Mouse (Mus musculus) MEL (cell line): ENCODE results near the gene Bcl2l14. TPM values are rescaled to one million over a fixed set of nuclear protein-coding genes. Genes with fewer than 3 reads are reported as not detected.

Experiments
- DNase-seq: peaks from one replicate; pipeline ENCODE4 v3.0.0; 2011; ENCODE audit warnings: low read depth, low spot score
- H3K27ac ChIP-seq: 2 replicates; pipeline ENCODE4 v1.5.1; 2012; ENCODE audit warnings: low read depth, mild to moderate bottlenecking, control low read depth, low read length, moderate library complexity; ENCODE audit not compliant: control insufficient read depth
- H3K27me3 ChIP-seq, 2 experiments: fragments of 150-350 bp in 1 of 2; sonication (generic) in 1 of 2; 2 replicates each; pipeline ENCODE4 v1.6.1; 2012; ENCODE audit warnings: low read length in 2 of 2, mild to moderate bottlenecking in 2 of 2, improper control_type of control experiment in 1 of 2, moderate library complexity in 1 of 2; ENCODE audit not compliant: insufficient read depth in 2 of 2, control insufficient read depth in 1 of 2
- H3K36me3 ChIP-seq, 2 experiments: 2 replicates each; pipeline ENCODE4 v1.6.1; 2012 to 2014; ENCODE audit warnings: low read length in 2 of 2, improper control_type of control experiment in 1 of 2, inconsistent platforms in 1 of 2, mild to moderate bottlenecking in 1 of 2; ENCODE audit not compliant: insufficient read depth in 2 of 2, control insufficient read depth in 1 of 2
- H3K4me1 ChIP-seq, 2 experiments: fragments of 150-350 bp in 1 of 2; sonication (generic) in 1 of 2; 2 replicates each; pipeline ENCODE4 v1.6.1; 2012; ENCODE audit warnings: low read length in 2 of 2, improper control_type of control experiment in 1 of 2, mild to moderate bottlenecking in 1 of 2; ENCODE audit not compliant: insufficient read depth in 2 of 2, control insufficient read depth in 1 of 2
- H3K4me3 ChIP-seq, 2 experiments: fragments of 150-350 bp in 1 of 2; sonication (generic) in 1 of 2; 2 replicates each; pipeline ENCODE4 v1.5.1; 2012; ENCODE audit warnings: low read depth in 2 of 2, low read length in 2 of 2, mild to moderate bottlenecking in 2 of 2, moderate library complexity in 2 of 2, control low read depth in 1 of 2, improper control_type of control experiment in 1 of 2; ENCODE audit not compliant: control insufficient read depth in 1 of 2, insufficient read depth in 1 of 2
- H3K79me2 ChIP-seq: 2 replicates; pipeline ENCODE4 v1.6.1; 2012; ENCODE audit warnings: mild to moderate bottlenecking, low read length, moderate library complexity; ENCODE audit not compliant: control insufficient read depth, poor library complexity, insufficient read depth
- H3K9ac ChIP-seq: 2 replicates; pipeline ENCODE4 v1.6.1; 2012; ENCODE audit warnings: low read depth, mild to moderate bottlenecking, control low read depth, low read length, moderate library complexity; ENCODE audit not compliant: control insufficient read depth, poor library complexity, severe bottlenecking
- H3K9me3 ChIP-seq: fragments of 150-350 bp; sonication (generic); replicated peaks from 2 replicates; pipeline ENCODE4 v1.6.1; 2012; ENCODE audit warnings: mild to moderate bottlenecking, low read length, improper control_type of control experiment, moderate library complexity; ENCODE audit not compliant: insufficient read depth
- BHLHE40 ChIP-seq: IDR thresholded peaks from 2 replicates; pipeline ENCODE4 v1.6.1; 2012; ENCODE audit warnings: low read depth, mild to moderate bottlenecking, inconsistent platforms, low read length, improper control_type of control experiment, borderline replicate concordance
- ELF1 ChIP-seq: IDR thresholded peaks from 2 replicates; pipeline ENCODE4 v1.6.1; 2014; ENCODE audit warnings: low read depth, mild to moderate bottlenecking, inconsistent platforms, low read length, improper control_type of control experiment, moderate library complexity
- EP300 ChIP-seq, 2 experiments: IDR thresholded peaks; 2 replicates each; pipeline ENCODE4 v1.6.1; 2011; ENCODE audit warnings: improper control_type of control experiment in 2 of 2, low read length in 2 of 2, low read depth in 1 of 2, mild to moderate bottlenecking in 1 of 2
- GATA1 ChIP-seq: IDR thresholded peaks from 2 replicates; pipeline ENCODE4 v1.6.1; 2011; ENCODE audit warnings: low read depth, low read length, improper control_type of control experiment
- KAT2A ChIP-seq: conservative IDR thresholded peaks from 2 replicates; pipeline ENCODE4 v1.6.1; 2012; ENCODE audit warnings: low read depth, low read length, improper control_type of control experiment, inconsistent platforms
- MAFK ChIP-seq: IDR thresholded peaks from 2 replicates; pipeline ENCODE4 v1.6.1; 2011; ENCODE audit warnings: low read depth, mild to moderate bottlenecking, low read length, improper control_type of control experiment, borderline replicate concordance
- MAZ ChIP-seq: IDR thresholded peaks from 2 replicates; pipeline ENCODE4 v1.6.1; 2012; ENCODE audit warnings: low read depth, mild to moderate bottlenecking, inconsistent platforms, low read length, improper control_type of control experiment
- MXI1 ChIP-seq: IDR thresholded peaks from 2 replicates; pipeline ENCODE4 v1.6.1; 2011; ENCODE audit warnings: mild to moderate bottlenecking, low read depth, low read length, improper control_type of control experiment
- MYB ChIP-seq: IDR thresholded peaks from 2 replicates; pipeline ENCODE4 v1.6.1; 2011; ENCODE audit warnings: mild to moderate bottlenecking, low read depth, low read length, improper control_type of control experiment
- NELFE ChIP-seq: IDR thresholded peaks from 2 replicates; pipeline ENCODE4 v1.6.1; 2011; ENCODE audit warnings: low read depth, low read length, improper control_type of control experiment
- NRF1 ChIP-seq: IDR thresholded peaks from 2 replicates; pipeline ENCODE4 v1.6.1; 2014; ENCODE audit warnings: low read depth, mild to moderate bottlenecking, inconsistent platforms, low read length, improper control_type of control experiment, moderate library complexity; ENCODE audit not compliant: poor library complexity, insufficient read depth, severe bottlenecking
- POLR2AphosphoS2 ChIP-seq: IDR thresholded peaks from 2 replicates; pipeline ENCODE4 v1.6.1; 2011; ENCODE audit warnings: low read length, improper control_type of control experiment
- RCOR1 ChIP-seq: IDR thresholded peaks from 2 replicates; pipeline ENCODE4 v1.6.1; 2012; ENCODE audit warnings: low read depth, mild to moderate bottlenecking, inconsistent platforms, low read length, improper control_type of control experiment
- TAL1 ChIP-seq: IDR thresholded peaks from 2 replicates; pipeline ENCODE4 v1.6.1; 2012; ENCODE audit warnings: mild to moderate bottlenecking, inconsistent platforms, low read length, moderate library complexity, mixed read lengths
- TBP ChIP-seq: IDR thresholded peaks from 2 replicates; pipeline ENCODE4 v1.8.0; 2011; ENCODE audit warnings: low read depth, low read length, improper control_type of control experiment
- ZC3H11A ChIP-seq: IDR thresholded peaks from 2 replicates; pipeline ENCODE4 v1.6.1; 2012; ENCODE audit warnings: low read depth, mild to moderate bottlenecking, inconsistent platforms, low read length, improper control_type of control experiment
- ZNF384 ChIP-seq: IDR thresholded peaks from 2 replicates; pipeline ENCODE4 v1.6.1; 2012; ENCODE audit warnings: low read depth, mild to moderate bottlenecking, inconsistent platforms, low read length, improper control_type of control experiment
- polyA plus RNA-seq, 2 experiments: library from polyadenylated mRNA; stranded (reverse) in 1 of 2; unstranded in 1 of 2; fragments of >175 nt in 1 of 2; fragments of >200 nt in 1 of 2; gene quantifications; 2 replicates each; pipeline versions ENCODE4 v1.2.1 to v1.2.4; 2012; ENCODE audit warnings: low replicate concordance in 2 of 2, low read depth in 1 of 2; ENCODE audit not compliant: insufficient read length in 2 of 2, insufficient read depth in 1 of 2, missing spikeins in 1 of 2
- total RNA-seq: library from RNA; depleted of rRNA; stranded (reverse); fragments of 300-350 nt; gene quantifications from 2 replicates; pipeline ENCODE4 v1.2.3, GENCODE M21; 2012

Bcl2l14 gene
- total and polyA plus RNA-seq, 3 experiments: 0.65 to 1.4 TPM; not detected in 1

DNA sequence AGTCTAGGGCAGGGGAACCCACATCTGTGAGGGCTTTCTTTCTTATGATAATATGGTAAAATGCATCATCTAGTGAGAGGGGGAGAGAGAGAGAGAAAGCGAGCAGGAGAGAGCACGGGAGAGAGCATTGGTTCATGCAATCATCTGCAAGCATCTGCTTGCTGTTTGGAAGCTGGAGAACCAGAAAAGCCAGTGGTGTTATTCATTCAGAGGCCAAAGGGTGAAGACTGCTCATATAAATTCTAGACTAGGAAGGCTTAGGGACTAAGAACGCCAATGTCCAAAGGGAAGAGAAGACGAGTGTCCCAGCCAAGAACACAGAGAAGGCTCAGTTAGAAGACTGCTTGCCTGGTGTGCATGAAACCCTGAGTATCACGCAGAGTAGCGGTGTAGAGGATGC lies 43.2 kb upstream of the Bcl2l14 start:
- H3K4me1 ChIP-seq: no peaks in the 10 kb centered on the region
- no peaks in the 10 kb centered on the region; a peak in 1 of 4 replicates for H3K27me3 ChIP-seq
- H3K9ac ChIP-seq: no peak overlapping the region
- TF ChIP-seq NRF1: no peak
- TF ChIP-seq MXI1: no peak
- no peak for TF ChIP-seq ELF1
- no peak for TF ChIP-seq KAT2A
- TF ChIP-seq RCOR1: no peak
- no peak for TF ChIP-seq MAFK
- TF ChIP-seq MYB: no peak
- no peak for TF ChIP-seq POLR2AphosphoS2
- no peak for TF ChIP-seq GATA1
- TF ChIP-seq ZC3H11A: no peak
- TF ChIP-seq EP300 (IDR thresholded peaks at IDR 0.05; ENCODE audit: low read depth in 1 of 2, low read length in 2 of 2): no peak
- no peak for TF ChIP-seq ZNF384
- TF ChIP-seq TBP: no peak
- no peak for TF ChIP-seq NELFE
- TF ChIP-seq MAZ: no peak
- TF ChIP-seq TAL1: no peak
- no peak for DNase-seq
- no peaks in the 10 kb centered on the region for H3K79me2 ChIP-seq
- no peak overlapping the region for H3K4me3 ChIP-seq
- H3K36me3 ChIP-seq: no peaks in the 10 kb centered on the region
- no peaks in the 10 kb centered on the region for H3K9me3 ChIP-seq
- H3K27ac ChIP-seq: no peak overlapping the region

DNA sequence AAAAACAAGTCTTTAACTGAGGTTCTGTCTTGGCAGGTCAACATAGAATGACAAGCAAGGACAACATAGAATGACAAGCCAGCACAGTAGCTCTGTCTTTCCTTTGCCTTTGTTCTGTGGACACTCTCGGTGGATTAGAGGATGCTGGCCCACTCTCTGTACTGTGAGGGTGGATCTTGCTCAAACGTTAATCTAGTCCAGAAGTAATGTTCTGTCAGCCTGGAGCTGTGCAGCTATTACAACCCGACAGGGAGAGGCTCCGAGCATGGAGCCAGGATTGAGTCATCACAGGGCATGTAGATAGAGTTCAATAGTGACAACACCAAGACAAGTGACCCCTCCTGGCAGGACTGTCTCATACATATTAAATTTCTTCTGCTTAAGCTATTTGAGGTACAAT lies 42.4 kb upstream of the Bcl2l14 start:
- no peak for DNase-seq
- Histone ChIP-seq H3K79me2 (no peaks in the 10 kb centered on the region), H3K4me3 (no peak overlapping the region), H3K9me3 (no peaks in the 10 kb centered on the region), H3K27ac (no peak overlapping the region), H3K4me1 (no peaks in the 10 kb centered on the region), H3K36me3 (no peaks in the 10 kb centered on the region), H3K9ac (no peak overlapping the region), H3K27me3 (no peaks in the 10 kb centered on the region; a peak in 1 of 4 replicates)
- no peak for TF ChIP-seq BHLHE40

DNA sequence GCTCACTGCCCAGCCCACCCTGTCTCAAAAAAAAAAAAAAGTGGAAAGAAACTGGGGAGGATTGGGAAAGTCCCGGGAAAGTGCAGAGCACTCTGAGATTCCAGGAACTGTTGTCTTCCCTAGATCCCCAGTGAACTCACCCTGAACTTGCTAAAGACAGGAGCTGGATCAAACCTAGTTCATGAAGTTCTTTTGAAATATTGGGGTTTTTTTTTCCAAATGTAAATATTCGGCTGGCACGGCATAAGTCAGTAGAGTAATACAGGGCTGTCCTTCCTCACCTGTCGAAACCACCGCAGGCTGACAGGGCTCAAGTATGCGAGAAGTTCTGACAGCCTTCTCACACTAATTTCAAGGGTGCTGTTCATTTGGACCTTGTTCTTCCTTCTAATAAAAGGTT lies 38.5 kb upstream of the Bcl2l14 start:
- no peak overlapping the region for H3K4me3 ChIP-seq
- H3K9me3 ChIP-seq: no peaks in the 10 kb centered on the region
- no peaks in the 10 kb centered on the region for H3K79me2 ChIP-seq
- no peak overlapping the region for H3K9ac ChIP-seq
- no peak overlapping the region for H3K27ac ChIP-seq
- no peak for TF ChIP-seq POLR2AphosphoS2
- no peak for DNase-seq
- H3K27me3 ChIP-seq: no peaks in the 10 kb centered on the region
- no peaks in the 10 kb centered on the region for H3K4me1 ChIP-seq
- no peaks in the 10 kb centered on the region for H3K36me3 ChIP-seq
